Mouse (Mus musculus) ES-E14 (cell line): Measurements from ENCODE around the gene Gnb1.

Experiments used
- HCFC1 ChIP-seq: IDR thresholded peaks from 2 replicates; pipeline ENCODE4 v1.6.1; 2012; ENCODE audit warnings: low read length, inconsistent platforms, borderline replicate concordance; ENCODE audit not compliant: insufficient read depth
- MAFK ChIP-seq: IDR thresholded peaks from 2 replicates; pipeline ENCODE4 v1.6.1; 2014; ENCODE audit warnings: mild to moderate bottlenecking, low read depth, low read length, inconsistent platforms; ENCODE audit not compliant: insufficient read depth

DNA sequence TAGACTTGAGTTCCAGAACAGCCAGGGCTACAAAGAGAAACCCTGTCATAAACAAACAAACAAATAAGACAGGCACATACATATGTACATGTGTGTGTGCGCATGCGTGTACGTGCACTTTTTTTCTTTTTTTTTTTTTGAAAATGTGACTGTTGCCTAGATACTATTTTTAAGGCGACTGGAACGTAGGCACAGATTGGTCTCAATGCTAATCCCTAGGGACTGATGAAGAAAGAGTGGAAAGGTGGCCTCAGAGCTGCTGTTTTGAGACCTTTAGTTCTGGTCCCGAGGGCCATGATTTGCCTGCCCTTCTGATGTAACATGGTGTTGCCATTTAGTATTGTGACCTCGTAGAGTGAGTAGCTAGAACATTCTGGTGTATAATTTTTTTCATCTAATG is 58.8 kb downstream of the Gnb1 start:
- no peak for TF ChIP-seq MAFK
- no peak for TF ChIP-seq HCFC1
